In the genomic region with DNA sequence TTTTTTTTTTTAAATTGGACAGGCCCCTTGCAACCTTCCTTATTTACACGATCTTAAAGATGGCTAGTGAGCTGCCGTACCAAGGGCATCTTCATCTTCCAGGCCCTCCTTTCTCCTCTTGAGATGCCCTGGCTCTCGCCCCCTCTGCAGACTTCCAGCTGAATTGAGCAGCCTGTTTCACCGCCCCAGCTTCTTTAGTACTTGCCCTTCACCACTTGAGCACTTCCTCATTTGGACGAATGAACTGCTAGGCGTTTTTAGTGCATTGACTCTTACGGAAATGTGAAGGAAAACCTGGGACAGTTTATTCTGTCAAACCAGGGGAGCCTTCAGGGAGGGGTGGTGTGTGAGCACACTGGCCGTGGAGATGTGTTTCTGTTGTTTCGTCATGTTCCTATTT, we compare ENCODE assay signal across 28 mouse cellular contexts. TPM values are rescaled to one million over a fixed set of nuclear protein-coding genes. Genes with fewer than 3 reads are reported as not detected.
A peak's percentile ranks its signal among the peaks of the same experiment; 100 is the strongest.
DNase-seq lines count a peak whose midpoint lies in the region; ATAC-seq lines count a peak whose summit lies in the region.
"Had no signal": no experiment of that assay in that cellular context is flagged by ENCODE, and none has a peak within 500 bp of the region (broad histone marks: within the 10 kb centered on the region; RNA-seq: fewer than 3 reads in every experiment).

No protein-coding gene starts in this region.

- H3K4me3 ChIP-seq in hindbrain, embryonic 12.5 days, result no peak overlapping the region
- H3K4me3 ChIP-seq: embryonic facial prominence, embryonic 13.5 days; embryonic facial prominence, embryonic 15.5 days; erythroblast, embryonic 14.5 days; forebrain, embryonic 10.5 days; forebrain, embryonic 12.5 days had no signal

- 83% methylated on average over 9 of the region's 9 CpGs for WGBS in hindbrain, embryonic 12.5 days

- no peaks in the 10 kb centered on the region for H3K9me3 ChIP-seq in hindbrain, embryonic 12.5 days (replicated peaks)
- H3K9me3 ChIP-seq: embryonic facial prominence, embryonic 13.5 days; embryonic facial prominence, embryonic 15.5 days; forebrain, embryonic 10.5 days; forebrain, embryonic 12.5 days; G1E had no signal

- no peaks in the 10 kb centered on the region for H3K4me1 ChIP-seq in hindbrain, embryonic 12.5 days
- H3K4me1 ChIP-seq: embryonic facial prominence, embryonic 13.5 days; embryonic facial prominence, embryonic 15.5 days; forebrain, embryonic 10.5 days; forebrain, embryonic 12.5 days had no signal

- no peak overlapping the region for H3K4me2 ChIP-seq in hindbrain, embryonic 12.5 days (replicated peaks)
- H3K4me2 ChIP-seq: embryonic facial prominence, embryonic 13.5 days; embryonic facial prominence, embryonic 15.5 days; forebrain, embryonic 12.5 days had no signal

- H3K9ac ChIP-seq in hindbrain, embryonic 12.5 days, result no peak overlapping the region
- H3K9ac ChIP-seq: embryonic facial prominence, embryonic 13.5 days; embryonic facial prominence, embryonic 15.5 days; forebrain, embryonic 12.5 days had no signal

- no peaks in the 10 kb centered on the region for H3K27me3 ChIP-seq in hindbrain, embryonic 12.5 days
- H3K27me3 ChIP-seq: CH12.LX; embryonic facial prominence, embryonic 13.5 days; embryonic facial prominence, embryonic 15.5 days; forebrain, embryonic 12.5 days; Patski had no signal

- DNase-seq in heart, adult 11 months, result peak; percentile 29
- DNase-seq in heart, postnatal 10 days, result no peak
- no peak for DNase-seq in urinary bladder, postnatal 36 days (ENCODE audit: low spot score in 2 of 2)
- DNase-seq: adrenal gland, adult 8-10 months; adrenal gland, postnatal 14 days; adrenal gland, postnatal 36 days; B cell, adult 2 months; cerebellum, adult 11-12 months; cerebellum, adult 2 months; cerebellum, adult 9-10 months; cerebellum, postnatal 10 days; cerebellum, postnatal 25 days; embryo, embryonic 11 days had no signal

- H3K36me3 ChIP-seq in hindbrain, embryonic 12.5 days, result peaks cover 51% of the 10 kb centered on the region

- peak; percentile 36; the same call in 1 of the 2 replicates for ATAC-seq in common myeloid progenitor, adult 5-6 weeks (replicated peaks; ENCODE audit: low read depth, poor library complexity, severe bottlenecking)
- ATAC-seq in hematopoietic stem cell, adult 5-6 weeks (replicated peaks in 1 of 2; ENCODE audit: insufficient read depth in 1 of 2, low FRiP score in 2 of 2, low TSS enrichment in 1 of 2, low read depth in 1 of 2, poor library complexity in 2 of 2, severe bottlenecking in 2 of 2), result peak; percentile 64 to 65; a peak in 3 of 4 replicates
- no peak for ATAC-seq in hindbrain, embryonic 12.5 days (ENCODE audit: low FRiP score)
- ATAC-seq: activated CD4-positive, CD25-positive, alpha-beta regulatory T cell, adult 4 months; CD4-positive, CD25-positive, alpha-beta regulatory T cell, adult 4 months; forebrain, embryonic 14.5 days; forebrain, embryonic 16.5 days; Patski had no signal

- H3K27ac ChIP-seq in hindbrain, embryonic 12.5 days, result no peak overlapping the region
- H3K27ac ChIP-seq: embryonic facial prominence, embryonic 13.5 days; embryonic facial prominence, embryonic 15.5 days; forebrain, embryonic 10.5 days; forebrain, embryonic 12.5 days had no signal

- intact Hi-C loops in heart, postnatal 10 days (cut with DNase I), result no loop called here

RNA-seq across cellular contexts. Expression of gene Eif2ak4, which starts 40.9 kb away (rescaled TPM):
- 10 to 100 TPM; 11.5 to 12.9 TPM for total RNA-seq in heart, postnatal 10 days (2021)
- total RNA-seq in common myeloid progenitor, adult 5-6 weeks (2017), result 14.8 and 21.7 TPM in 2 replicates
- total RNA-seq in hematopoietic stem cell, adult 5-6 weeks (2017), result 23.0 and 23.5 TPM in 2 replicates
- polyA plus RNA-seq in hindbrain, embryonic 12.5 days (2016; fragmentation: Nextera tagmentation; extraction: Ambion mirVana), result 13.2 and 13.6 TPM in 2 replicates

RNA-seq across cellular contexts. Expression of gene Srp14, which starts 50.2 kb away (rescaled TPM):
- 100 to 1,000 TPM; 121 to 126 TPM for total RNA-seq in heart, postnatal 10 days (2021)
- total RNA-seq in common myeloid progenitor, adult 5-6 weeks (2017), result 172 and 192 TPM in 2 replicates
- 206 and 209 TPM in 2 replicates for total RNA-seq in hematopoietic stem cell, adult 5-6 weeks (2017)
- 261 and 288 TPM in 2 replicates for polyA plus RNA-seq in hindbrain, embryonic 12.5 days (2016; fragmentation: Nextera tagmentation; extraction: Ambion mirVana)

RNA-seq across cellular contexts. Expression of gene Gpr176, which starts 56.1 kb away (rescaled TPM):
- total RNA-seq in heart, postnatal 10 days (2021), result under 1 TPM; 0.20 to 0.31 TPM
- not detected in 2 replicates for total RNA-seq in common myeloid progenitor, adult 5-6 weeks (2017)
- not detected in 2 replicates for total RNA-seq in hematopoietic stem cell, adult 5-6 weeks (2017)
- polyA plus RNA-seq in hindbrain, embryonic 12.5 days (2016; fragmentation: Nextera tagmentation; extraction: Ambion mirVana), result 1.2 and 1.5 TPM in 2 replicates
- total RNA-seq: CH12.LX had no signal
- polyA plus RNA-seq: erythroblast, embryonic 14.5 days; G1E had no signal
